Mouse (Mus musculus) cerebellum, adult 2 months (tissue): Measurements from ENCODE around the gene Iars2. TPM values are rescaled to one million over a fixed set of nuclear protein-coding genes. Genes with fewer than 3 reads are reported as not detected.

Source experiments
- DNase-seq, 2 experiments: peaks; one replicate each; pipeline ENCODE4 v3.0.0; 2021
- H3K27ac ChIP-seq: fragments of 200-500 bp; 2 replicates; pipeline ENCODE4 v1.5.1; 2012; ENCODE audit warnings: low read length, control low read depth, inconsistent platforms; ENCODE audit not compliant: insufficient read depth
- H3K27me3 ChIP-seq: fragments of 200-500 bp; 2 replicates; pipeline ENCODE4 v1.6.1; 2012; ENCODE audit warnings: inconsistent platforms, mild to moderate bottlenecking, low read length, moderate library complexity; ENCODE audit not compliant: control insufficient read depth, insufficient read depth
- H3K4me1 ChIP-seq: fragments of 200-500 bp; 2 replicates; pipeline ENCODE4 v1.6.1; 2011; ENCODE audit warnings: low read length; ENCODE audit not compliant: control insufficient read depth, insufficient read depth
- H3K4me3 ChIP-seq: fragments of 200-500 bp; replicated peaks from 2 replicates; pipeline ENCODE3; 2011; ENCODE audit warnings: mild to moderate bottlenecking, low read depth, low read length, control low read depth; ENCODE audit not compliant: insufficient read depth
- CTCF ChIP-seq: fragments of 200-500 bp; IDR thresholded peaks from 2 replicates; pipeline ENCODE4 v1.5.1; 2011; ENCODE audit warnings: low read depth, mild to moderate bottlenecking, control low read depth, low read length, moderate library complexity, borderline replicate concordance; ENCODE audit not compliant: insufficient read depth
- POLR2A ChIP-seq: fragments of 200-500 bp; IDR thresholded peaks from 2 replicates; pipeline ENCODE4 v1.6.1; 2011; ENCODE audit warnings: low read length, control low read depth, borderline replicate concordance; ENCODE audit not compliant: insufficient read depth
- WGBS: fragments of 180-500 bp; shearing (Covaris S2); methylation state at CpG from one replicate; pipeline ENCODE4 v1.1.7; 2018; 5-methylcytosine and 5-hydroxymethylcytosine counted together
- polyA plus RNA-seq: library from polyadenylated mRNA; depleted of rRNA; stranded (reverse); fragments of >200 nt; gene quantifications from 2 replicates; pipeline ENCODE4 v1.2.3, GENCODE M21; 2012

Iars2 gene
- polyA plus RNA-seq, 1 experiment: 27.2 TPM

GRCm38 (mm10) chr1:185274819-185275545 lies 54.2 kb downstream of the Iars2 start:
- Histone ChIP-seq H3K4me3 (no peak overlapping the region), H3K4me1 (no peaks in the 10 kb centered on the region), H3K27ac (no peak overlapping the region), H3K27me3 (no peaks in the 10 kb centered on the region)
- 91% methylated on average over 5 of the region's 5 CpGs for WGBS
- DNase-seq: no peak
- TF ChIP-seq POLR2A (no peak), CTCF (no peak)

- Histone ChIP-seq H3K4me1 (no peaks in the 10 kb centered on the region), H3K27me3 (no peaks in the 10 kb centered on the region), H3K27ac (no peak overlapping the region), H3K4me3 (no peak overlapping the region)
- DNase-seq: no peak
- no peak for TF ChIP-seq CTCF
- no peak for TF ChIP-seq POLR2A
- WGBS: 86% methylated on average over 9 of the region's 9 CpGs
These were observed 57.8 kb downstream of the Iars2 start for GRCm38 (mm10) chr1:185271373-185271772.

GRCm38 (mm10) chr1:185270403-185271097 lies 58.6 kb downstream of the Iars2 start:
- no peaks in the 10 kb centered on the region for H3K4me1 ChIP-seq
- WGBS: 96% methylated on average over 8 of the region's 8 CpGs
- H3K27me3 ChIP-seq: no peaks in the 10 kb centered on the region
- TF ChIP-seq POLR2A (no peak), CTCF (no peak)
- no peak overlapping the region for H3K4me3 ChIP-seq
- DNase-seq: no peak
- no peak overlapping the region for H3K27ac ChIP-seq

DNA sequence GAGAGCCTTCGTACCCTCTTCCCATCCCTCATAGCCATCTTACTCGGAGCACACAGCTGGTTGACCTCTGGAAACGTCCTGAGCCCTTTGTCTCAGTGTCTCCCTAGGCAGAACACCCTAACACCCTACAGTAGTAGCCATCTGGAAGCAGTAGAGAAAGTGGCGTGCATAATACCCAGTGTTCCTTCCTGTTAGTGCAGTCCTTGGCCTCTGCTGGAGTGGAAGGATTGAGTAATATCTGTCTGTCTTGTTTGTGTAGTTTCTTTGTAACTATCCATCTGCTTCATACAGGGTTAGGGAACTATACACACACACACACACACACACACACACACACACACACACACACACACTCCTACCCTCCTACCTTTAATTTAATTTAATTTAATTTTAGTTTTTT lies 60.5 kb downstream of the Iars2 start:
- no peaks in the 10 kb centered on the region for H3K4me1 ChIP-seq
- no peak for TF ChIP-seq CTCF
- no peak for TF ChIP-seq POLR2A
- 82% methylated on average over 4 of the region's 4 CpGs for WGBS
- DNase-seq: no peak
- H3K27me3 ChIP-seq: no peaks in the 10 kb centered on the region
- H3K27ac ChIP-seq: no peak overlapping the region
- H3K4me3 ChIP-seq: no peak overlapping the region

GRCm38 (mm10) chr1:185262565-185262964 lies 66.6 kb downstream of the Iars2 start:
- 37% methylated on average over 14 of the region's 14 CpGs for WGBS
- no peak overlapping the region for H3K27ac ChIP-seq
- 0 out of 2 replicates have a peak, but pooled peaks have one; percentile 21 for TF ChIP-seq CTCF
- no peak for TF ChIP-seq POLR2A
- no peak overlapping the region for H3K4me3 ChIP-seq
- H3K4me1 ChIP-seq: no peaks in the 10 kb centered on the region
- DNase-seq: no peak
- no peaks in the 10 kb centered on the region for H3K27me3 ChIP-seq

DNA sequence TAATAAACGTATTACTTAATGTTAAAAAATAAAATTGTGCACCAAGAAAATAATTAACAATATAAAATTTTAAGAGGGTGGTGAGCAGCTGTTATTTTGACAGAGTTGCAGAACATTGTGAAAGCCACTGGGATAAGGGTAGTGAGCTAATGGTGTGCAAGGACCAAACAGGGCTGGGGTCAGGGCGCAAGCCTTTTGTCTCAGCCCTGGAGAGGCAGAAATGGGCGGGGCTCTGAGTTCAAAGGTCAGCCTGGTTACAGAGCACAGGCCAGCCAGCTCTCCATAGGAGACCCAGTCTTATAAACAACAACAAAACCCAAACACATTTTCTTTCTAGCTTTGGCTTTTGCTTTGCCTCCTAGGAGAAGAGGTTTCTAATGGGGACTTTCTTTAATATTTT lies 72.4 kb downstream of the Iars2 start:
- Histone ChIP-seq H3K4me1 (no peaks in the 10 kb centered on the region), H3K4me3 (no peak overlapping the region), H3K27me3 (no peaks in the 10 kb centered on the region), H3K27ac (no peak overlapping the region)
- TF ChIP-seq CTCF (no peak), POLR2A (no peak)
- 44% methylated on average over 3 of the region's 3 CpGs for WGBS
- DNase-seq: no peak

DNA sequence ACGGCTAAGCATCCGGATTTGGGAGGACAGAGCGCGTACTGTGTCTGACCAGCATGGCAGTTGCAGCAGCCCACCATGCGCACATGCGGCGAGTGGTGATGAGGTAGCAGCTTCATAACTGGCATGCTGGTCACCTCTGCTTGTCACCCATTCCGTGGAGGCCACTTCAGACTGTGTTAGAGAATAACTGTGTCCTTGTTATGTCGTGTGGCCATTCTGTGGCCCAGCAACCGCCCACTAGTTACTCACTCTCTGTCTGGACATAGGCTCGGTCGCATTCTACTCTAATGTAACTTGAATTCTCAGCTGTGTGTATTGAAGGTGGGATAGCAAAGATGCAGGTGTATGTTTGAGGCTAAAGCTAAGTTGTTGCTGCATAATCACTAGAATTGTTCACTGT lies 73.9 kb downstream of the Iars2 start:
- TF ChIP-seq CTCF (no peak), POLR2A (no peak)
- Histone ChIP-seq H3K4me1 (no peaks in the 10 kb centered on the region), H3K27me3 (no peaks in the 10 kb centered on the region), H3K27ac (no peak overlapping the region), H3K4me3 (no peak overlapping the region)
- 91% methylated on average over 12 of the region's 12 CpGs for WGBS
- no peak for DNase-seq

- Histone ChIP-seq H3K4me1 (no peaks in the 10 kb centered on the region), H3K4me3 (no peak overlapping the region), H3K27ac (no peak overlapping the region), H3K27me3 (no peaks in the 10 kb centered on the region)
- no peak for TF ChIP-seq POLR2A
- no peak for TF ChIP-seq CTCF
- WGBS: 28% methylated on average over 12 of the region's 12 CpGs
- DNase-seq: peak; percentile 28
These were observed 75.9 kb downstream of the Iars2 start for GRCm38 (mm10) chr1:185253140-185253892.
